Mouse (Mus musculus) myocyte (in vitro differentiated cells): ENCODE measurements around the gene Rgs9.

Source experiments
- MYOG ChIP-seq, 3 experiments: IDR thresholded peaks; one replicate each; pipeline ENCODE4 v1.6.1; 2011; ENCODE audit warnings: control low read depth in 2 of 3, low read depth in 2 of 3, mild to moderate bottlenecking in 2 of 3; ENCODE audit not compliant: insufficient read length in 2 of 3, control insufficient read depth in 1 of 3, insufficient read depth in 1 of 3
- POLR2A ChIP-seq: IDR thresholded peaks from one replicate; pipeline ENCODE4 v1.6.1; 2011; ENCODE audit warnings: low read depth, mild to moderate bottlenecking, control low read depth, moderate library complexity; ENCODE audit not compliant: insufficient read length

GRCm38 (mm10) chr11:109250566-109250965, 47.4 kb downstream of the Rgs9 start:
- TF ChIP-seq MYOG (IDR thresholded peaks at IDR 0.05; ENCODE audit: control insufficient read depth in 1 of 3, insufficient read depth in 1 of 3, insufficient read length in 2 of 3, low read depth in 2 of 3) (no peak), POLR2A (no peak)
